Mouse (Mus musculus) kidney, postnatal 4 days (tissue): ENCODE results near the gene Itfg1.
A peak's percentile ranks its signal among the peaks of the same experiment; 100 is the strongest.
"Not testable (repeated sequence)": the region's sequence is repeated elsewhere in the genome, so short reads cannot be mapped to it uniquely, and the experiment has no call there.

Experiments
- DNase-seq, 2 experiments: peaks; one replicate each; pipeline ENCODE4 v3.0.0; 2021; ENCODE audit warnings: mixed read lengths in 2 of 2

The Itfg1 gene

DNA sequence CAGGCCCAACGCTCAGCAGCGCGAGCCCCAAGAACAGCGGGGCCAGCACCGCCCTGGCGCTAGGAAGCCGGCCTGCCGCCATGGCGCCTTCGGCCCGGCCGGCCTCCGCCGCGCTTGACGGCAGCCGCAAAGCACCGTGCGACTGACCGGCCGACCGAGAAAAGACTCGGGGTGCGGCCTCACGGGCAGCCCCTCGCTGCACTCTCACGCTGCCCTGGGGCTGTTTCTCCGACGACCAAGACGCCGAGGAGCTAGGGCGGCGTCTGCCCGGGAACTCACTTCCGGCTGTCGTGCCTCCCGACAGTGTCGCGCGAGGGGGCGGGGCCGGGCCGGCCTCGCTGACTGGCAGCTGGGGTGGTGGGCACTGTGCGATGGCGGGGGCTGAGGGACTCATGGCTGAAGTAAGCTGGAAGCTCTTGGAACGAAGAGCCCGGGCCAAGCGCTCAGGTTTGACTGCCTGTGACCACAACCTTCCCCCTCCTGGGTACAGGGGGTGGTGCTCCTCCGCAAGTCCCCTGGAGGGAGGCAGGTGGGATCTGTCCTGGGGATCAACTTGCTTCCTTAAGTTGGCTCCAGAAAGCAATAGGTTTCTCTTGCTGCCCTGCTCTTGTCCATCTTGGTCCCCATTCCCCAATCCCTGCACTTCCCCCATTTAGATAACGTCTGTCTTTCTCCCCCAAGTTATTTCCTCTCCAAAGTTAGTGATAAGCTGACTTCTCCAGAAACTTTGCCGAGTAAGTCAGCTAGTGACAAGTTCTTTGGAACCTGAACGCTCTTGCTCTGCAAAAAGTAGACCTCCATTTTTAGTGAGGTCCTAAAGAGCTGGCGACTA is at the start of gene Itfg1, which contains the start of gene Phkb:
Gene Itfg1 (minus strand): TSS at position 265 of the 832 bp plus-strand sequence.
Gene Phkb (plus strand): TSS at position 303 of the 832 bp plus-strand sequence.
- peak; percentile 95 to 97 for DNase-seq

- no peak for DNase-seq
These were observed 44.1 kb upstream of the Itfg1 start for GRCm38 (mm10) chr8:85884811-85885210.

DNA sequence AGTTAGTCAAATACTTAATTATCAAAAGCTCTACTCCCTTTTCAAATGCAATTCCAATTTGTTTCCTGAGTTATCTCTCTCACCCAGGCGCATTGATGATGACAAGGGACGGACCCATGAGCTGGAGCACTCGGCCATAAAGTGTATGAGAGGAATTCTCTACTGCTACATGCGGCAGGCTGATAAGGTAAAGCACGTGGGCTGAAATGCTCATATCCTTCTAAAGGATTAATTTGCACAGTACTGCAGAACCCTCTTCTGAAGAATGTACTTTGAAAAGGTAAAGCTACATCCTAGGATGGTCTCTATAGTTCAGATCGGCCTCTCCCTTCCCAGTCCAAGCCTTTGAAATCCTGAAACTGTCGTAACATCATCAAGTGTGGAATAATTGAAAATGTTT is 38.9 kb upstream of the Itfg1 start:
- no peak for DNase-seq

GRCm38 (mm10) chr8:85877976-85878375 is 37.3 kb upstream of the Itfg1 start:
- DNase-seq: no peak

GRCm38 (mm10) chr8:85871660-85872059 is 30.9 kb upstream of the Itfg1 start:
- DNase-seq: peak; percentile 31 to 43

DNA sequence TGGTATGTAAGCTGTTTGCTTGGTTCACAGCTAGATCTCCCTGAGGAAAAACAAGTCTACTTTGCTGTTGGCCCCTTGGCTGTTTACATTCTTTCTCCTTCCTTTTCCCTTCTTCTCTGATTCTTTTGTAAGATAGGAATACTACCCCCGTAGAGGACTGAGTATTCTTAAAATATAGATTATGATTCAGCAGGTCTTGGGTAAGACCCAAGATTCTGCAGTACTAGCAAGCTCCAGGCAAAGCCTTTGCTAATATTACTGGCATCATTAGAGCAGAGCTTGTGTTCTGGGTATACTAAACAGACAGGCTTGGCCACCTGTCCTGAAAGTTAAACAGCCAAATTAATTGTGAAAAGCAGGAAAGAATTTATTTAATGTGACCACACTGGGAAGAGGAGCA is 21.7 kb upstream of the Itfg1 start:
- no peak for DNase-seq

DNA sequence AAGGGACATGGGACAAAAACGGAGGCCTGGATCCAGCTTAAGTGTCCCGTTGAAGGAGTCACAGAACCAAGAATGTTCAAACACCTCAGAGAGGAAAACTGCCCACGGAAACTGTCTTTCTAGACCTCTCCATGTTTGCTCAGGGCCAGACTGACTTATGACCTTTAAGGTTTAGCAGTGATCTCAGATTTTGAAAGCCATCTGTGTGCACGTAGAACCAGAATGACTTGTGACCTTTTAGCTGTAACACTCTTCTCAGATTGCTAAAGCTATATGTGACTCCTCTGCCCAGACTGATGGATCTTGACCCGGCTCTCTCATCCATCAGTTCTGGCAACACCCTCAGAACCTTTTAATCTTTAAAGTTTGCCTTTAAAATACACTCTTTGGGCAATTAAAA is 19.9 kb upstream of the Itfg1 start:
- no peak for DNase-seq

- DNase-seq: not testable (repeated sequence)
These were observed 16.6 kb upstream of the Itfg1 start for GRCm38 (mm10) chr8:85857227-85857896.

DNA sequence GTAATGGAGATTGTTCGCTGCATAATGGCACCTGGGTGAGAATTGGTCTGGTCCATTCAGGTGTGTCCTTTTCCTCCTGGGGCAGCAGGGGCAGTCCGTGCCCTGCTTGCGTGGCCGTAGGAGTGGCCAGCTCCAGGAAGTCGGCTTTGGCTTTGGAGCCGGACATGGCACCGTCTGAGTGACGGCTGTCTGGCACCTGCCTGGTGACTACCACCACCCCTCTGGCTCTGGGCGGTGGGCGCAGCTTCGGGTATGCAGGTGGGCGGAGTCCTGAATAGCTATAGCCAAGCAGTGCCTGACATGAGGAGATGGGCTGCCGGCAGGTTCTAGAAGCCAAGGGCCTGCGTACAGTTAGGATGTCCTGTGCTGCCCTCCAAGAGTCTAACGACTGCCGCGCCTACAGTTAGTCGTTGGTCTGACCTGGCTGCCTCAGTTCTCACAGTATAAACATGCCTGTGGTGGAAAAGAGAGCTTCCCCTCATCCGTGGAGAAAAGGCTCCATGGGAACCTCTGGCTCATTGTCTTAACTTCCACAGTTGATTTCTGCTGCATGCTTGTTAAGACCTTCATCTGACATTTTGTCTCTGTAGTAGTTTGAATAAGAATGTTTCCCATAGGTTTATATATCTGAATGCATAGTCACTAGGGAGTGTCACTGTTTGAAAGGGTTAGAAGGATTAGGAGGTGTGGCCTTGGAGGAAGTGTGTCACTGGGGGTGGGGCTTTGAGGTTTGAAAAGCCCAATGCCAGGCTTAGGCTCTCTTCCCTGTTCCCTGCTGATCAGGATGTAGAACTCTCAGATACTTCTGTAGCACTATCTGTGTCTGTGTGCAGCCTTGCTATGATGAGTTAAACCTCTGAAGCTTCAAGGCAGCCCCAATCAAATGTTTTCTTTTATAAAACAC is 13.8 kb upstream of the Itfg1 start:
- DNase-seq: no peak

DNA sequence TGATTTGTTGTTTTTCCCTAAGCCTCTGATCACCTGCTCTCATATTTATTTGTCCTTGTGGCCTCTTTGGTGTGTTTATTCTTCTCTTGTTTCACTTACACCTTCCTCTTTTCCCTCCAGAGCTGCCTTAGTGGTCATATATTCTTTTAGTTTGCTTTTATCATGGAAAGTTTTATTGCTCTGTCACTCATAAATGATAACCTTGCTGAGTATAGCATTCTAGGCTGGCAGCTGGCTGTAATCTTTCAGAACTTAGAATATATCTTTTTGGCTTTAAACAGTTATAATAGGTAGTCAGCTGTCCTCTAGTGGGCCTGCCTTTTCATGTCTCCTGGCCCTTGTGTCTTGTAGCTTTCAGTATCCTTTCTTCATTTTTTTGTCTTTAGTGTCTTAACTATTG is 5.2 kb upstream of the Itfg1 start:
- no peak for DNase-seq

DNA sequence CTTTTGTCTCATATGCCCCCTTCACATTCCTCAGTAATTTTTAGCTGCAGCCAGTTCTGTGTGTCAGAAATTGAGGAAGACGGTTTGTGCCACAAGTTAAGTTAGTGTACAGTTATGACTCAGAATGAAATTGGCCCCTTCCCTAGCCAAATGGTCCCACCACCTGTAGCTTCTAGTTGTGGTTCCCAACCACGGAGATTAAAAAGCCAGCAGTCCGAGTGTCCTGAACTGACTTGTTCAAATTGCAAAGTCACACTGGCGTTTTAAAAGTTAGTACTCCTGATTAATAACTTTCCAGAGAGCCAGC is 721 bp upstream of the Itfg1 start:
- DNase-seq: peak in 1 of 2 experiments; percentile 18

GRCm38 (mm10) chr8:85839916-85840656 is 635 bp downstream of the Itfg1 start:
- DNase-seq: peak in 1 of 2 experiments; percentile 6

DNA sequence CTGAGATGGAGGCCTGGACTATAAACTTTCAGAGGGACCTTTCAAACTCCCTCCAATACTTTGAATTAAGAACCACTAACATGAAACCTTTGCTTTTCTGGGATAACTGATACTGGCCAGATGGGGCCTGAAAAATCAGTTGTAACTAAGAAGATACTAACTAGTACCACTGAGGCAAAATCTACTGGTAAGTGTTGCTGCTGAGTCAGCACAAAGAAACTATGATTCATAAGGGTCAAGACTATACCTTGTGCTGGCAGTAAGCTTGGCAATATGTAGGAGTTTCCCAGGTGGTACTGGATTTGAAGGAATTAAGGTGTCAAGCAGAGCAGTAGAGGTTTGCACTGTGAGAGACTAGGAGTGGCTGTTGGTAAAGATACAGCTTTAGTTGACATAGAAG is 27.1 kb downstream of the Itfg1 start:
- no peak for DNase-seq

- DNase-seq: no peak
These were observed 39.3 kb downstream of the Itfg1 start for GRCm38 (mm10) chr8:85801408-85801807.

- DNase-seq: no peak
These were observed 40.6 kb downstream of the Itfg1 start for GRCm38 (mm10) chr8:85800164-85800563.

DNA sequence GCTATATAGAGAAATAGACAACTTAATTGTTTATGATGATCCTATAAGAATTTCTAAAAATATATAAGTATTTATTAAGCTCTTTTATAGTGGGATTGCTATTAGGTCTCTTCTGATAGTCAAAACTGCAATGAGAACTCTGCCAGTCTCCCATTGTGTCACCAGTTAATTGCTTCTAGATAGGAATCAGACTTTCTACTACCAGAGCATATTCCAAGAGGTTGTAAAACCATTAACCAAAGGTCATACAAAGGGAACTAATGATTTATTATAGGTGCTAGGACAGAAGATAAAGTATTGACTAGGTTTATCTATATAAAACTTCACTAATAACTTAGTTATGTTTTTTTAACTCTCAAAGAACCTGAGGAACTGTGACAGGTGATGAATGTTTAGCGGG is 44.3 kb downstream of the Itfg1 start:
- not testable (repeated sequence) for DNase-seq

DNA sequence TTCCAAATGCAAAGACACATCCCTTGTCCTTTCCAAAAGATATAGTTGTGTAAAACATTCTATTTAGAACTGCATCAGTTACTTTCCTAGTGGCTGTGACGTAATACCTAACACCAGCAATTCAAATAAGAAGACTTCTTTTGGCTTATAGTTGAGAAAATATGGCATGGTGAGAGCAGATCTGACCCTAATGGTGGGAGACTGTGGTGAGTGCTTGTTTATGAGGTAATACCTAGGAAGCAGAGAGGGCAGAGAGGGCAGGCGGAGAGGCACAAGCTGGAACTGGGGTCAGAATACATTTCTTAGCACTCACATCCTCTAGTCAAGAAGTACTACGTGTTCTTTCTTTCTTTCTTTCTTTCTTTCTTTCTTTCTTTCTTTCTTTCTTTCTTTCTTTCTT is 52.4 kb downstream of the Itfg1 start:
- DNase-seq: no peak

GRCm38 (mm10) chr8:85787909-85788308 is 52.8 kb downstream of the Itfg1 start:
- no peak for DNase-seq

GRCm38 (mm10) chr8:85785506-85785905 is 55.2 kb downstream of the Itfg1 start:
- DNase-seq: no peak

- no peak for DNase-seq
These were observed 56.9 kb downstream of the Itfg1 start for GRCm38 (mm10) chr8:85783871-85784270.

DNA sequence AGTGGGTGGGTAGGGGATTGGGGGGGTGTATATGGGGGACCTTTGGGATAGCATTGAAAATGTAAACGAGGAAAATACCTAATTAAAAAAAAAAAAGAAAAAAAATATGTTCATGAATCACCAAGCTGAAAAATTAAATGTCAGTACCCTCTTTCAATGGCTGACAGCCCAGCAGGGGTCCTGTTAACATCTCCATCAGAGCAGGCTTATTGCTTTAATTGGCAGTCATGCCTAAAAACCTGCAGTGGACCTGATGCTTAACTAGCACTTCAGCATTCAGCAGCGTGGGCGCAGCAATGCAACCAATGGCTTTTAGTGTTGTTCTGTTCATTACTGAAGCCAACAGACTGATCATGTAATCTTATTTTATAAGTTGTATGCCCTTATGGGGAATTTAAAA is 60.6 kb downstream of the Itfg1 start:
- DNase-seq: no peak

- no peak for DNase-seq
These were observed 95.7 kb downstream of the Itfg1 start for GRCm38 (mm10) chr8:85745053-85745452.

DNA sequence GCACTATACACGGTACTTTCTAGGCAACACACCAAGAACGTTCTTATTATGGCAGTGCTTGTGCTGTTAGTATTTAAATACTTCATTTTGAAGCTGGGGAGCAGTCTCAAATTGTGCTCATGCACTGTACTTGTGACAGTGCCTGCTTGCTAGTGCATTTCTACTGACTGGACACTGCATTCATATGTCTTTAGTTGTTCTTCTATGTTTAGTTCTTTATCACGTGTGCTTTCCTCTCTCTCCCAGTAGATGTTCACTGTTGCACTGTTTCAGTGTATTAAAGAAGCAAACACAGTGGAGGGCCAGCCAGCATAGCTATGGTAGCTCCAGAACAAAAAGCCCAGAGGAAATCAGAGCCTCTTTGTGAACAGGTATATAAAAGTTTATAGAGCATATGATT is 110.2 kb downstream of the Itfg1 start:
- no peak for DNase-seq
